Mouse (Mus musculus) layer of hippocampus, postnatal 25 days (tissue): ENCODE measurements at regions not wholly inside any gene's neighbourhood (a gene's known extent, or its start where the extent isn't known, plus 50 kb on each side); places are given as distances from the start of the nearest gene placed in this dataset.

Experiments used
- DNase-seq, 2 experiments: peaks; one replicate each; pipeline ENCODE4 v3.0.0; 2022; ENCODE audit warnings: mixed read lengths in 2 of 2, low spot score in 1 of 2; ENCODE audit errors: extremely low spot score in 1 of 2

- DNase-seq, result no peak
Observed at GRCm38 (mm10) chr16:10098511-10098910, 71.5 kb upstream of the Rpl39l start.

- peak in 1 of 2 experiments; percentile 47 for DNase-seq
Observed at GRCm38 (mm10) chr16:10088461-10089353, 81.3 kb upstream of the Rpl39l start.

GRCm38 (mm10) chr16:10086341-10086740 is 83.7 kb upstream of the Rpl39l start:
- no peak for DNase-seq

- no peak for DNase-seq
Observed at GRCm38 (mm10) chr16:10085429-10085828, 84.6 kb upstream of the Rpl39l start.

- no peak for DNase-seq
Observed at GRCm38 (mm10) chr16:10081751-10082150, 86.4 kb upstream of the Grin2a start.

GRCm38 (mm10) chr16:10080121-10080679 is 84.8 kb upstream of the Grin2a start:
- no peak for DNase-seq

- DNase-seq, result peak; percentile 52 to 73
Observed at GRCm38 (mm10) chr16:10073158-10073557, 77.8 kb upstream of the Grin2a start.

- DNase-seq, result peak in 1 of 2 experiments; percentile 31
Observed at GRCm38 (mm10) chr16:10063491-10063890, 68.1 kb upstream of the Grin2a start.

- no peak for DNase-seq
Observed at GRCm38 (mm10) chr16:10058094-10058493, 62.7 kb upstream of the Grin2a start.
